In the genomic region with DNA sequence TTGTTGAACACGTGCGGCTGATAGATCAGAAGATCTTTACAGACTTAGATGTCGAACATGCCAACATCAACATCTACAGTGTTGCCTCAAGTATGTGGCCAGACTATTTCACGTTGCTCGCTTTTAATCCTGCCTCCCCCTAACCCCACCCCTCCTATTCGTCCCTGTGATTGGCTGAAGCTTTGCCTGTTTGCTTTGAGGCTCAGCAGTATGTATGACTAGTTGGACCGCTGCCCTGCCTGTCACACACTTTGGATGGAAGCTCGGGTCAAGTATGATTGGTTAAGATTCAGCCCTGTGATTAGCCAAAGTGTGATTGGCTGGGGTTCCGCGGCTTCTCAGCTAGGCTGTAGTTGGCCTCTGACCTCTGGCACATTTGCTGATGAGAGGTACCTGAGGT, we compare ENCODE assay signal across 12 mouse cellular contexts. TPM values are rescaled to one million over a fixed set of nuclear protein-coding genes. Genes with fewer than 3 reads are reported as not detected.
A peak's percentile ranks its signal among the peaks of the same experiment; 100 is the strongest.
DNase-seq lines count a peak whose midpoint lies in the region; ATAC-seq and TF ChIP-seq lines count a peak whose summit lies in the region.
"Had no signal": no experiment of that assay in that cellular context is flagged by ENCODE, and none has a peak within 500 bp of the region (broad histone marks: within the 10 kb centered on the region; RNA-seq: fewer than 3 reads in every experiment).

No protein-coding gene starts in this region.

- peak; percentile 56 for TF ChIP-seq EP300 in liver, postnatal 0 days (IDR thresholded peaks at IDR 0.05; ENCODE audit: low read depth)

- H3K27me3 ChIP-seq in hindbrain, embryonic 14.5 days (ENCODE audit: control insufficient read depth, insufficient read depth, low read length): no peaks in the 10 kb centered on the region
- H3K27me3 ChIP-seq in hindbrain, embryonic 16.5 days (replicated peaks; ENCODE audit: control insufficient read depth, insufficient read depth, low read length): no peaks in the 10 kb centered on the region
- H3K27me3 ChIP-seq in kidney, embryonic 16.5 days (ENCODE audit: insufficient read depth, low read length): no peaks in the 10 kb centered on the region
- H3K27me3 ChIP-seq in liver, postnatal 0 days (ENCODE audit: insufficient read depth, low read length): no peaks in the 10 kb centered on the region
- H3K27me3 ChIP-seq in forebrain, embryonic 16.5 days (replicated peaks; ENCODE audit: control insufficient read depth, insufficient read depth, low read length): no peaks in the 10 kb centered on the region; the same call in 1 of the 2 replicates

- no peak overlapping the region for H3K27ac ChIP-seq in hindbrain, embryonic 14.5 days
- no peak overlapping the region for H3K27ac ChIP-seq in hindbrain, embryonic 16.5 days (ENCODE audit: low read depth, low read length)
- no peak overlapping the region for H3K27ac ChIP-seq in kidney, embryonic 16.5 days (ENCODE audit: low read length)
- H3K27ac ChIP-seq in liver, postnatal 0 days (ENCODE audit: low read depth): peak overlapping the region; percentile 77
- no peak overlapping the region for H3K27ac ChIP-seq in forebrain, embryonic 16.5 days (ENCODE audit: low read length)
- H3K27ac ChIP-seq: macrophage had no signal

- no peak for TF ChIP-seq CTCF in liver, postnatal 0 days (IDR thresholded peaks at IDR 0.05; ENCODE audit: low read depth)

- no peak overlapping the region for H3K4me3 ChIP-seq in hindbrain, embryonic 14.5 days (replicated peaks; ENCODE audit: low read length)
- H3K4me3 ChIP-seq in hindbrain, embryonic 16.5 days (ENCODE audit: low read length): no peak overlapping the region
- peak overlapping the region; percentile 7; the same call in 1 of the 2 replicates for H3K4me3 ChIP-seq in kidney, embryonic 16.5 days (ENCODE audit: low read length)
- H3K4me3 ChIP-seq in liver, postnatal 0 days (ENCODE audit: low read depth, low read length): no peak overlapping the region
- H3K4me3 ChIP-seq in forebrain, embryonic 16.5 days (replicated peaks; ENCODE audit: low read length): no peak overlapping the region

- no peaks in the 10 kb centered on the region for H3K4me1 ChIP-seq in hindbrain, embryonic 14.5 days (replicated peaks; ENCODE audit: control insufficient read depth, insufficient read depth, low read length)
- H3K4me1 ChIP-seq in hindbrain, embryonic 16.5 days (ENCODE audit: control insufficient read depth, insufficient read depth, low read depth, low read length): no peaks in the 10 kb centered on the region
- peaks cover 11% of the 10 kb centered on the region; the same call in 1 of the 2 replicates for H3K4me1 ChIP-seq in kidney, embryonic 16.5 days (ENCODE audit: insufficient read depth, low read length)
- H3K4me1 ChIP-seq in liver, postnatal 0 days (ENCODE audit: insufficient read depth): no peaks in the 10 kb centered on the region
- H3K4me1 ChIP-seq in forebrain, embryonic 16.5 days (replicated peaks; ENCODE audit: control insufficient read depth, insufficient read depth, low read length): no peaks in the 10 kb centered on the region

- H3K9me3 ChIP-seq in hindbrain, embryonic 14.5 days (ENCODE audit: control insufficient read depth, low read length): no peaks in the 10 kb centered on the region
- H3K9me3 ChIP-seq in hindbrain, embryonic 16.5 days (ENCODE audit: control insufficient read depth, low read length): no peaks in the 10 kb centered on the region
- H3K9me3 ChIP-seq in kidney, embryonic 16.5 days (ENCODE audit: low read length): no peaks in the 10 kb centered on the region
- H3K9me3 ChIP-seq in liver, postnatal 0 days (ENCODE audit: low read length): no peaks in the 10 kb centered on the region
- no peaks in the 10 kb centered on the region for H3K9me3 ChIP-seq in forebrain, embryonic 16.5 days (ENCODE audit: control insufficient read depth, low read length)

- no peaks in the 10 kb centered on the region for H3K36me3 ChIP-seq in hindbrain, embryonic 14.5 days (replicated peaks; ENCODE audit: control insufficient read depth, insufficient read depth)
- no peaks in the 10 kb centered on the region for H3K36me3 ChIP-seq in hindbrain, embryonic 16.5 days (ENCODE audit: control insufficient read depth, insufficient read depth, low read length)
- no peaks in the 10 kb centered on the region for H3K36me3 ChIP-seq in kidney, embryonic 16.5 days (ENCODE audit: insufficient read depth, low read length)
- no peaks in the 10 kb centered on the region for H3K36me3 ChIP-seq in liver, postnatal 0 days (replicated peaks; ENCODE audit: insufficient read depth, low read length)
- H3K36me3 ChIP-seq in forebrain, embryonic 16.5 days (ENCODE audit: control insufficient read depth, insufficient read depth): no peaks in the 10 kb centered on the region

- H3K9ac ChIP-seq in hindbrain, embryonic 14.5 days: no peak overlapping the region
- H3K9ac ChIP-seq in hindbrain, embryonic 16.5 days (ENCODE audit: low read depth, low read length): no peak overlapping the region
- no peak overlapping the region for H3K9ac ChIP-seq in kidney, embryonic 16.5 days (replicated peaks; ENCODE audit: low read length)
- no peak overlapping the region for H3K9ac ChIP-seq in liver, postnatal 0 days (replicated peaks)
- no peak overlapping the region for H3K9ac ChIP-seq in forebrain, embryonic 16.5 days (replicated peaks; ENCODE audit: low read depth, low read length)

- no peak for DNase-seq in hindbrain, embryonic 14.5 days (ENCODE audit: low spot score)
- DNase-seq in R1 (ENCODE audit: low read depth, low spot score): peak; percentile 89
- DNase-seq in liver, postnatal 0 days: peak; percentile 79
- no peak for DNase-seq in gastrocnemius, adult 8-10 months (ENCODE audit: low spot score in 2 of 2)
- DNase-seq: cerebellum, adult 18-20 months; layer of hippocampus, postnatal 36 days; right cerebral cortex, postnatal 25 days had no signal

- WGBS in hindbrain, embryonic 14.5 days: 40% methylated on average over 10 of the region's 10 CpGs
- WGBS in hindbrain, embryonic 16.5 days: 42% methylated on average over 10 of the region's 10 CpGs
- 20% methylated on average over 10 of the region's 10 CpGs for WGBS in kidney, embryonic 16.5 days
- 31% methylated on average over 10 of the region's 10 CpGs for WGBS in liver, postnatal 0 days (ENCODE audit: insufficient replicate concordance)
- 42% methylated on average over 10 of the region's 10 CpGs for WGBS in forebrain, embryonic 16.5 days

- H3K4me2 ChIP-seq in hindbrain, embryonic 14.5 days (replicated peaks): no peak overlapping the region
- no peak overlapping the region for H3K4me2 ChIP-seq in hindbrain, embryonic 16.5 days (ENCODE audit: low read length)
- H3K4me2 ChIP-seq in kidney, embryonic 16.5 days (replicated peaks; ENCODE audit: low read depth, low read length): peak overlapping the region; percentile 35
- H3K4me2 ChIP-seq in liver, postnatal 0 days (ENCODE audit: low read depth, low read length): no peak overlapping the region
- no peak overlapping the region for H3K4me2 ChIP-seq in forebrain, embryonic 16.5 days (ENCODE audit: low read length)

- ATAC-seq in hindbrain, embryonic 14.5 days (ENCODE audit: low FRiP score): peak; percentile 21; the same call in 1 of the 2 replicates
- no peak for ATAC-seq in hindbrain, embryonic 16.5 days
- peak; percentile 77 for ATAC-seq in kidney, embryonic 16.5 days (ENCODE audit: low FRiP score, low TSS enrichment)
- peak; percentile 97 for ATAC-seq in liver, postnatal 0 days
- ATAC-seq in cerebellum, adult (ENCODE audit: insufficient number of reproducible peaks, low FRiP score, low TSS enrichment): no peak
- no peak for ATAC-seq in forebrain, embryonic 16.5 days

RNA-seq across cellular contexts. Expression of a gene that starts 21.3 kb away (rescaled TPM):
- polyA plus RNA-seq in hindbrain, embryonic 14.5 days (2014; fragmentation: Nextera tagmentation; extraction: Ambion mirVana): 91.8 and 101 TPM in 2 replicates
- polyA plus RNA-seq in hindbrain, embryonic 16.5 days (2015; fragmentation: Nextera tagmentation; extraction: Ambion mirVana): 100 and 110 TPM in 2 replicates
- 106 and 107 TPM in 2 replicates for polyA plus RNA-seq in kidney, embryonic 16.5 days (2015; fragmentation: Nextera tagmentation; extraction: Ambion mirVana)
- 19.6 and 21.8 TPM in 2 replicates for polyA plus RNA-seq in liver, postnatal 0 days (2015; fragmentation: Nextera tagmentation; extraction: Ambion mirVana)
- total RNA-seq in gastrocnemius, adult 8-10 months (2022): 10 to 100 TPM; 36.5 to 40.7 (median 39.7) TPM
- 114 and 120 TPM in 2 replicates for polyA plus RNA-seq in forebrain, embryonic 16.5 days (2015; fragmentation: Nextera tagmentation; extraction: Ambion mirVana)

RNA-seq across cellular contexts. Expression of a gene that starts 23.9 kb away (rescaled TPM):
- polyA plus RNA-seq in hindbrain, embryonic 14.5 days (2014; fragmentation: Nextera tagmentation; extraction: Ambion mirVana): 1.2 and 1.5 TPM in 2 replicates
- 1.6 and 1.7 TPM in 2 replicates for polyA plus RNA-seq in hindbrain, embryonic 16.5 days (2015; fragmentation: Nextera tagmentation; extraction: Ambion mirVana)
- polyA plus RNA-seq in kidney, embryonic 16.5 days (2015; fragmentation: Nextera tagmentation; extraction: Ambion mirVana): 1.1 and 1.3 TPM in 2 replicates
- 0.33 and 0.60 TPM in 2 replicates for polyA plus RNA-seq in liver, postnatal 0 days (2015; fragmentation: Nextera tagmentation; extraction: Ambion mirVana)
- total RNA-seq in gastrocnemius, adult 8-10 months (2022): not detected
- polyA plus RNA-seq in forebrain, embryonic 16.5 days (2015; fragmentation: Nextera tagmentation; extraction: Ambion mirVana): 1.0 and 1.5 TPM in 2 replicates
- polyA plus RNA-seq: macrophage had no signal

RNA-seq across cellular contexts. Expression of a gene that starts 25.1 kb away (rescaled TPM):
- polyA plus RNA-seq in hindbrain, embryonic 14.5 days (2014; fragmentation: Nextera tagmentation; extraction: Ambion mirVana): 45.0 and 45.4 TPM in 2 replicates
- polyA plus RNA-seq in hindbrain, embryonic 16.5 days (2015; fragmentation: Nextera tagmentation; extraction: Ambion mirVana): 45.4 and 45.7 TPM in 2 replicates
- 66.1 and 66.4 TPM in 2 replicates for polyA plus RNA-seq in kidney, embryonic 16.5 days (2015; fragmentation: Nextera tagmentation; extraction: Ambion mirVana)
- polyA plus RNA-seq in liver, postnatal 0 days (2015; fragmentation: Nextera tagmentation; extraction: Ambion mirVana): 29.8 and 31.9 TPM in 2 replicates
- 10 to 100 TPM; 63.0 to 69.4 (median 67.5) TPM for total RNA-seq in gastrocnemius, adult 8-10 months (2022)
- polyA plus RNA-seq in forebrain, embryonic 16.5 days (2015; fragmentation: Nextera tagmentation; extraction: Ambion mirVana): 48.2 and 48.6 TPM in 2 replicates

RNA-seq across cellular contexts. Expression of a gene that starts 38.6 kb away (rescaled TPM):
- polyA plus RNA-seq in hindbrain, embryonic 14.5 days (2014; fragmentation: Nextera tagmentation; extraction: Ambion mirVana): 1,005 and 1,263 TPM in 2 replicates
- polyA plus RNA-seq in hindbrain, embryonic 16.5 days (2015; fragmentation: Nextera tagmentation; extraction: Ambion mirVana): 823 and 876 TPM in 2 replicates
- 1,616 and 1,628 TPM in 2 replicates for polyA plus RNA-seq in kidney, embryonic 16.5 days (2015; fragmentation: Nextera tagmentation; extraction: Ambion mirVana)
- 1,436 and 1,479 TPM in 2 replicates for polyA plus RNA-seq in liver, postnatal 0 days (2015; fragmentation: Nextera tagmentation; extraction: Ambion mirVana)
- 100 to 1,000 TPM; 576 to 726 (median 610) TPM for total RNA-seq in gastrocnemius, adult 8-10 months (2022)
- polyA plus RNA-seq in forebrain, embryonic 16.5 days (2015; fragmentation: Nextera tagmentation; extraction: Ambion mirVana): 921 and 1,031 TPM in 2 replicates

RNA-seq across cellular contexts. Expression of a gene that starts 42.2 kb away (rescaled TPM):
- 179 and 193 TPM in 2 replicates for polyA plus RNA-seq in hindbrain, embryonic 14.5 days (2014; fragmentation: Nextera tagmentation; extraction: Ambion mirVana)
- 186 and 221 TPM in 2 replicates for polyA plus RNA-seq in hindbrain, embryonic 16.5 days (2015; fragmentation: Nextera tagmentation; extraction: Ambion mirVana)
- polyA plus RNA-seq in kidney, embryonic 16.5 days (2015; fragmentation: Nextera tagmentation; extraction: Ambion mirVana): 242 and 284 TPM in 2 replicates
- polyA plus RNA-seq in liver, postnatal 0 days (2015; fragmentation: Nextera tagmentation; extraction: Ambion mirVana): 259 and 260 TPM in 2 replicates
- total RNA-seq in gastrocnemius, adult 8-10 months (2022): 100 to 1,000 TPM; 119 to 142 (median 131) TPM
- polyA plus RNA-seq in forebrain, embryonic 16.5 days (2015; fragmentation: Nextera tagmentation; extraction: Ambion mirVana): 167 and 179 TPM in 2 replicates

Comparison
In these comparisons a context has a peak if more than half of its experiments do, and no peak if none do; other contexts are left out.
1. ATAC-seq: peak in hindbrain, embryonic 14.5 days (single experiment), kidney, embryonic 16.5 days (single experiment) and liver, postnatal 0 days (single experiment); none in hindbrain, embryonic 16.5 days (single experiment), cerebellum, adult (single experiment) and forebrain, embryonic 16.5 days (single experiment).
2. DNase-seq: peak in R1 (single experiment) and liver, postnatal 0 days (single experiment); none in hindbrain, embryonic 14.5 days (single experiment) and gastrocnemius, adult 8-10 months (0 of 2).